Mouse (Mus musculus): Measurements from ENCODE around the gene Fam131a.

DNA sequence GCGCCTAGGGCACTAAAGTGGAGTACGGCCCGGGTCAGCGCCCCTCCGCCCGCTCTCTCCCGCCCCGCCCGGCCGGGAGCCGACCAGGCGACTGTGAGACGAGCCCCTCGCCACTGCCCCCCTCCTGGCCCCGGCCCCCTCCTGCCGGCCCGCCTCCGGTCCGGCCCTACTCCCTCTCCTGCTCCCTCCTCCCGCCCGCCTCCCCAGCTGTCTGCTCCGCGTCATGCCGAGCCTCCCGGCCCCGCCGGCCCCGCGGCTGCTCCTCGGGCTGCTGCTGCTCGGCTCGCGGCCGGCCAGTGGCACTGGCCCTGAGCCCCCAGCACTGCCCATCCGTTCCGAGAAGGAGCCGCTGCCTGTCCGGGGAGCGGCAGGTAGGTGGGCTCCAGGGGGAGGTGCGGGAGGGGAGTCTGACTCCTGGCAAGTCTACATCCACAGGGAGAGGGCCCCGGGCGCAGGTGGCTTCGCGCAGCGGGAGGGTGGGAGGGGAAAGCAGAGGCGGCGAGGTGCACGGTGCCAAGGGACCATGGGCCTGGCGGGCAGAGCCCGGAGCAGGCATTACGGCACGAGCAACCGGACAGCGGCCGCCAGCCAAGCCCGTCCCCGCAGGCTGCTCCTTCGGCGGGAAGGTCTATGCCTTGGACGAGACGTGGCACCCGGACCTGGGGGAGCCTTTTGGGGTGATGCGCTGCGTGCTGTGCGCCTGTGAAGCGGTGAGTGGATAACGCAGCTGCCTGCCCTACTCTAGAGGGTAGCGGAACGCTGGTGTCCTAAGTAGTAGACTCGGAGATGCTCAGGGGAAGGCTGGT, 40.1 kb downstream of the Fam131a start, which contains the start of gene Chrd:
- TF ChIP-seq POLR2A (IDR thresholded peaks at IDR 0.05; ENCODE audit: borderline replicate concordance, low read depth, low read length) (no peak), CTCF (IDR thresholded peaks at IDR 0.05; ENCODE audit: low read depth, low read length) (no peak)
